Mouse (Mus musculus) kidney, embryonic 16.5 days (tissue): Measurements from ENCODE around the gene Gbp8. TPM values are rescaled to one million over a fixed set of nuclear protein-coding genes. Genes with fewer than 3 reads are reported as not detected.

Experiments used
- ATAC-seq: fragments of 200-750 bp; cut with Nextera tagmentation; 2 replicates; pipeline ENCODE4 v1.8.0; 2017; ENCODE audit warnings: moderate TSS enrichment; ENCODE audit not compliant: low FRiP score, low TSS enrichment
- H3K27ac ChIP-seq: fragments of 300-500 bp; sonication (generic); 2 replicates; pipeline ENCODE4 v1.5.1; 2014; ENCODE audit warnings: low read length
- H3K27me3 ChIP-seq: fragments of 300-500 bp; sonication (generic); 2 replicates; pipeline ENCODE4 v1.6.1; 2014; ENCODE audit warnings: low read length, control low read depth, mixed read lengths; ENCODE audit not compliant: insufficient read depth
- H3K36me3 ChIP-seq: fragments of 300-500 bp; sonication (generic); 2 replicates; pipeline ENCODE4 v1.6.1; 2014; ENCODE audit warnings: low read length, control low read depth, mixed read lengths; ENCODE audit not compliant: insufficient read depth
- H3K4me1 ChIP-seq: fragments of 300-500 bp; sonication (generic); 2 replicates; pipeline ENCODE4 v1.6.1; 2014; ENCODE audit warnings: low read length, control low read depth, mixed read lengths; ENCODE audit not compliant: insufficient read depth
- H3K4me2 ChIP-seq: fragments of 300-500 bp; sonication (generic); replicated peaks from 2 replicates; pipeline ENCODE4 v1.6.1; 2014; ENCODE audit warnings: low read depth, low read length
- H3K4me3 ChIP-seq: fragments of 300-500 bp; sonication (generic); 2 replicates; pipeline ENCODE4 v1.5.1; 2014; ENCODE audit warnings: mild to moderate bottlenecking, low read length
- H3K9ac ChIP-seq: fragments of 300-500 bp; sonication (generic); replicated peaks from 2 replicates; pipeline ENCODE4 v1.6.1; 2014; ENCODE audit warnings: low read length
- H3K9me3 ChIP-seq: fragments of 300-500 bp; sonication (generic); 2 replicates; pipeline ENCODE4 v1.6.1; 2016; ENCODE audit warnings: low read length, control low read depth
- WGBS: fragments of 180-500 bp; shearing (Covaris S2); extraction: QIAGEN DNeasy Blood & Tissue Kit; methylation state at CpG from one replicate; pipeline ENCODE4 v1.1.7; 2014; 5-methylcytosine and 5-hydroxymethylcytosine counted together
- polyA plus RNA-seq: library from polyadenylated mRNA; unstranded; fragments of >200 nt; fragmentation: Nextera tagmentation; extraction: Ambion mirVana; gene quantifications from 2 replicates; pipeline ENCODE4 v1.2.1, GENCODE M21; 2015

Gbp8 gene
- polyA plus RNA-seq, 1 experiment from 2014 or later, result 0.59 TPM

DNA sequence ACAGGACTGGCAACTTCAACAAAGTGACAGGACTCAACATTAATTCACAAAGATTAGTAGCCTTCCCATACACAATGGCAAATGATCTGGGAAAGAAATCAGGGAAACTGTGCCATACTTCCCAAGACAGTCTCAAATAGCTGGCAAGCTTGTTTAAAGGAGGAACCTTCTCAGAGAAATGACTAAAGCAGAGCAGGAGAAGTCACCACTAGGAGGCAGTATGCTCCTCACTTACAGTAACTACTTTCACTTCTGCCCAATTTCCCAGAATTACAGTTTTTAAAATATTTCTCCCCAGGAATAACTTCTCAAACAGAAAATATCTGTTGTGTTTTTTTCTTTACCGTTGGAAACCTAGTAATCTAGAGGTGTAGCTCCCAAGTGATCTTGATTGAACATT, 152.6 kb downstream of the Gbp8 start:
- Histone ChIP-seq H3K36me3 (no peaks in the 10 kb centered on the region), H3K9ac (no peak overlapping the region), H3K4me3 (no peak overlapping the region), H3K4me1 (no peaks in the 10 kb centered on the region), H3K4me2 (no peak overlapping the region), H3K27me3 (no peaks in the 10 kb centered on the region), H3K27ac (no peak overlapping the region), H3K9me3 (no peaks in the 10 kb centered on the region)
- 51% methylated on average over 1 of the region's 1 CpGs for WGBS
- no peak for ATAC-seq

DNA sequence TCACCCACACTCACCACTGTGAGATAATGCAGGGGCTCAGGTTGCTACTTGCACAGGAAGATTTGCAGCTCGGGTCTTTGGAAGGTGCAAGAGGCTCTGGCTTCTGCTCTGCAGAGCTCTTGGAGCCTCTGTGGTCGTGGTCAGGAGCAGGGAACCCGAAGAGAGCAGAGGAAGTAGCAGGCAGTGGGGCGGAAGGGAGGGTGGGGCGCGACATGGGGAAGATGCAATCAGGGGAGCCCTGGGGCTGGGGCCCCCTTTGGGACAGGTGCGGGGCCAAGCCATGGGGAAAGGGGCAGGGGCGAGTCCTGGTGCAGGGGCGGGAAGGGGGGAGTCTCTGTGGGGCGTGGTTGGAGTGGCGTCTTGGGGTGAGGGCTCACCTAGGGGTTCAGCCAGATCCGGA, 156.8 kb downstream of the Gbp8 start, which contains the start of gene Abcg3:
Gene Abcg3, minus strand, starts transcription at position 184 of the 400 bp plus-strand sequence.
- H3K27me3 ChIP-seq, result no peaks in the 10 kb centered on the region
- no peak for ATAC-seq
- no peaks in the 10 kb centered on the region for H3K36me3 ChIP-seq
- H3K27ac ChIP-seq, result no peak within 1 kb of the TSS
- no peaks in the 10 kb centered on the region for H3K9me3 ChIP-seq
- no peaks in the 10 kb centered on the region for H3K4me1 ChIP-seq
- H3K9ac ChIP-seq, result 0 out of 2 replicates have a peak within 1 kb of the TSS, but pooled peaks have one; percentile 10
- peak within 1 kb of the TSS; percentile 23 for H3K4me3 ChIP-seq
- H3K4me2 ChIP-seq, result peak within 1 kb of the TSS; percentile 44
- WGBS, result 17% methylated on average over 12 of the region's 12 CpGs

DNA sequence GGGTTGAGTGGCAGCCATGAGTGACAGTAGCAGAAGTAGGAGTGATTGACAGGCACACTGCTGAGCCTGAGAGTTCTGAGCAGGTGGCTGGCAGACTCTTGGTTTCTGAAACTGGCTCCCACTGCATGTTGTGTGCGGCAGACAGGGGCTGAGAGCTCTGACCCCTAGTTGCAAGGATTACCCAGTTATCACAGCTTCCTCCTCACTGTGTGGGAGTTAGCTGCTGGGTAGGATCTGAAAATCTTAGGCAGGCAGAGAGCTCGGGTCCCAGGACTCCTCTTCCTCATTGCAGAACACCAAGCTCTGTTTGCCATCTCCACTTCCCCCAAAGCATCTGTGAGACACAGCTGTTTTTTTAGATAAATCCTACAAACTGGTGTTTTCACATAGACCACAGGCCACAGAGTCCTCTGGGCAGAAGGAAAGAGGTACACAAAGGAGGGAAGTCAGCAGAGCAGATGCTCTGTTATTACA, 160.3 kb downstream of the Gbp8 start:
- H3K4me2 ChIP-seq, result no peak overlapping the region
- no peak overlapping the region for H3K27ac ChIP-seq
- ATAC-seq, result no peak
- H3K4me3 ChIP-seq, result no peak overlapping the region
- H3K36me3 ChIP-seq, result no peaks in the 10 kb centered on the region
- H3K4me1 ChIP-seq, result no peaks in the 10 kb centered on the region
- H3K9ac ChIP-seq, result no peak overlapping the region
- no peaks in the 10 kb centered on the region for H3K27me3 ChIP-seq
- no peaks in the 10 kb centered on the region for H3K9me3 ChIP-seq
- 52% methylated on average over 2 of the region's 2 CpGs for WGBS

Other genes with a start within 250 kb of the Gbp8 start
- gene Abcg3, start 156.8 kb downstream of the Gbp8 start, polyA plus RNA-seq, result 1.6 and 1.8 TPM in 2 replicates
- gene Gbp9, start within 50 bp of the Gbp8 start, polyA plus RNA-seq, result 2.3 and 2.9 TPM in 2 replicates
- gene Gbp4, start within 50 bp of the Gbp8 start, polyA plus RNA-seq, result 0.37 and 0.86 TPM in 2 replicates
- gene Gbp10, start 100.0 kb upstream of the Gbp8 start, polyA plus RNA-seq, result not detected in 2 replicates
- not detected in 2 replicates for gene Gm43302, start 154.2 kb upstream of the Gbp8 start, polyA plus RNA-seq
- gene Gbp6, start 154.2 kb upstream of the Gbp8 start, polyA plus RNA-seq, result 0.63 and 0.86 TPM in 2 replicates